Mouse (Mus musculus) layer of hippocampus, postnatal 36 days (tissue): Measurements from ENCODE around the gene Hivep3. TPM values are rescaled to one million over a fixed set of nuclear protein-coding genes. Genes with fewer than 3 reads are reported as not detected.

Experiments used
- DNase-seq, 2 experiments: peaks; one replicate each; pipeline ENCODE4 v3.0.0; 2022
- total RNA-seq, 2 experiments: library from RNA; stranded (reverse); gene quantifications; 2 replicates each; pipeline ENCODE4 v1.2.3; 2021

The Hivep3 gene
- total RNA-seq, 2 experiments from 2014 or later = 49.0 to 52.0 TPM

DNA sequence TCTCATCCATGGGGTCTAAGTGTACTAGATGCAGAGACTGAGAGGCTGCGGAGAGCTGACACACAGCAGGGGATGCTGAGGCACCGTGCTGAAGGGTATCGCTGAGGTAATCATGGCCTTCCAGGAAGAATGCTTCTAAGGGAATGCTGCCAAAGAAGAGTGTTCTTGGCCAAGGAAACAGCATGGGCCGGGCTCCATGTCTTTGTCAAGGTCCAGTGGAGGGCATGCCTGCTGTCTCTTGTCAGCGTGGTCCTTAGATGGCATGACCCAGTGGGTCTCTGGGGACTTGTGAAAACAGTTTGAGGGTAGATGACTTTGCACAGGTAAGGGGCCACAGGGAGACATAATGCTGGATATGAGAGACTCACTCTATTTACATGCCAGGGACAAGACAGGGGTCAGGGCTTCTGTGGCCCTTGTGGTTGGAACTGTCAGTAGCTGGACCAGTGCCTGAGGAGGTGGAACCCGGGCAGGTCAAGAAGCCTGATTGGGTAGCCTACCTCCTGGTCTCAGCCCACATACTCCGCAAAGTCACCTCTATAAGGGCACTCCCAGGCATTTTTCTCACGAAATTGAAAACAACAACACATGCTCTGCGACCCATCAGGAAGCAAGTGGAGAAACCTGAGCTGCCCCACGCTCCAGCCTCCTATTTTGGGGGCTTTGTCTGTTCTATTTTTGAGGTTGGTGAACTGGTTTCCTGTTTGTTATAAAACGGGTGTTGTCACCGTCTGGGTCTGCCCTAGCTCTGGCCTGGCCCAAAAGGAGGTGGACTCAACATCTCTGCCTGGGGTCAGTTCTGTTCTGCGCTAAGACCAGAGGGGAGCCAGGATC lies 177.7 kb downstream of the Hivep3 start:
- no peak for DNase-seq

DNA sequence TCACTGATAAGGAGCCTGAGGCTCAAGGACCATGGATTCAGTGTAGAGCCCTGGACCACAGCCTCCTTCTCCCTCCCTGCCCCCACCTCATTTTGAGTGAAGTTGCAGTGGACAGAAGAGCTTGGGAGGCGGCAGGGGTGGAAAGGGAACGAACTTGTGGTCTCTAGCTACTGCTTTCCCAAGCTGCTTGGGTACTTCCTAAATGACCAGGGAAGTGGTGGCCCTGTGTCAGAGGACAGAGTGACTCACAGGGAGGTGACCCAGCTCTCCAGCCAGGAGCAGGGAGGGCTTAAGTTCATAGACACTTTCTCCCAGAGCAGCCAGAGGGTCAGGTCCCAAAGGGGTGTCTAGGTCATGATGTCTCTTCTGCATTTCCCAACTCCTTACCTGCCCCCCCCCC lies 178.6 kb downstream of the Hivep3 start:
- DNase-seq = no peak

DNA sequence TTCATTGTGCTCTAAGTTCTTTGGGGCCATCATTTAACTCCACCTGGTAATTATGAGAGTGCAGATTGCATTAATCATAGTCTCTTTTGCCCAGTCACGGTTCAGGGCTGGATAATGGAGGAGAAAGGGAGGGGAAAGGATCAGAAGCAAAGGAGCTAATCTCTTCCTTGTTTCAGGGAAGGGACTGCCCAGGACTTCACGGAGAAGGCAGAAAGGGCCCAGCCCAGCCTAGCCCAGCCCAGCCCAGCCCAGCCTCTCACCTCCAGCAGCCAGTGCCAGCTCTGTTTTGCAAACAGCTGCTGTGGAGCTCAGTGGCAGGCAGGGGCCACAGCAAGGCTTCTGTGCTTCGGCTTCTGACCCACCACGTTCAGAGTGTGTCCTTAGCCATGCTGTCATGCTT lies 180.6 kb downstream of the Hivep3 start:
- DNase-seq = no peak

DNA sequence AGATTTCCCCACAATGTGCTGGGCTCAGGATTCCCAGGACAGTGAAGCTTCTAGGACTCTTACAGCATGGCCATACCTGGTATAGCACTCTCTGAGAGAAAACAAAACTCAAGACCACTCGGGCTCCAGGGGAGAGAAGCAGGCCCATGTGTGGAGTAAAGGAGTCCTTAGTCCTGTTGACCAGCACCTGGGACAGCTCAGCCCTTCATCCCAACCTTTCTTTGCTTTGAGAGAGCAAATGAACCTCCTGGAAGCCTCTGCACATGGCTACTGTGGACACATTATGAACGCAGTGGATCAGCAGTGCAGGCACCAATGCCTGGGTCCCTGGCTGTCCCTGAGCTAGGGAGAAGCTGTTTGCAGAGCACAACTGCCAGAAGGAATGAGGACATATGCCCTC lies 181.5 kb downstream of the Hivep3 start:
- DNase-seq = no peak

DNA sequence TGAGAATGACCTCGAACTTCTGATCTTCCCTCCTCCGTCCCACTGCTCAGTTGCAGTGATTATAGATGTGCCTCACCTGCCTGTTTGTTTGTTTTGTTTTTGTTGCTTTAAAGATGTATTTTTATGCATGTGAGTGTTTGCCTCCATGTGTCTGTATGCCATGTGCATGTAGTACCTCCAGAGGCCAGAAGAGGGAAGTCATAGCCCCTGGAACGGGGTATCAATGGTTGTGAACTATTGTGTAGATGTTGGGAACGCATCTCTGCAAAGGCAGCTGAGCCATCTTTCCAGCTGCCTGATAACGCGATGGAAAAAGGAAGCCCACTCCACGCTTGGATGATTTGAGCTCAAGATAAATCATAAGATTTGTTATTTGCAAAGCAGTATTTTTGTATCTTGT lies 183.9 kb downstream of the Hivep3 start:
- DNase-seq = no peak

DNA sequence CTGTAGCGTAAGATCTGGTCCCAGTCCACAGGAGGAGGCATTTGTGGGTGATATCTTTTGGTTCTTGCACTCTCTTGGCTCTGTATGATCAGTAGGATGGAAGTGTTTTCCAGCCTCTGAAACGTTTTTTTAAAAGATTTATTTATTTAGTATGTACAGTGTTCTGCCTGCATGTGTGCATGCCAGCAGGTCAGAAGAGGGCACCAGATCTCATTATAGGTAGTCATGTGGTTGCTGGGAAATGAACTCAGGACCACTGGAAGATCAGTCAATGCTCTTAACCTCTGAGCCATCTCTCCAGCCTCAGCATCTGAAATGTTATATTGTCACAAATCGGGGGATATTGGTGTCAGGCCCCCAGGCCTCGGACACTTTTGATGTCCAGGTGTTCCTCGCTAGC lies 185.8 kb downstream of the Hivep3 start:
- no peak for DNase-seq

DNA sequence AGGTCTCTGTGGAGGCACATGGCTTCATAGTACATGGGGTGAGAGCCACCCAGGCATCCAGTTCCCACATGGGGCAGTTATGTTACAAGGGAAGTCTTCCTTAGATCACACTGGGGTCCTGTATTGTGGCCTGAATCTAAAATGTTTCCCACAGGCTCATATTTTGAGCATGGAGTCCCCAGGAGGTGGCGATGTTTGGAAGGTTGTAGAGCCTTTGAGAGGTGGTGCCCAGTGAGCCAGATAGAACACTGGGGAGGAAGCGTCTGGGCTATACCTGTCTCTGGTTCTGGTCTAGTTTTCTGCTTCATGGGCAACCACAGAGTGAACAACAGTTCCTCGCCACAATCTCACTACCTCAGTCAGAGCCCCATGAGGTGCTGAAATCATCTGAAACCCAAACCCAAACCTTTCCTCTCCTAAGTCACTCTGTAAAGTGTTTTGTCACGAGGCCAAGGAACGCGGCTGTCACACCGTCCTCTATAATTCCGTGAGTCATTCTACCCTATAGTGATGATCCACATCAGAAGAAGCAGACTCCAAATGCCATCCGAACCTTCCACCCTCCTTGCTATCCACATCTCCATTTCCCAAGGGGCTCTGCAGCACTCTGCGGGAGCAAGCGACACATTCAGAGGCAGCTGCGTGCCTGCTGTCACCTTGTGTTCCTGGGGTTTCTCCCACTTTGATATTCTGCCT lies 187.6 kb downstream of the Hivep3 start:
- no peak for DNase-seq

DNA sequence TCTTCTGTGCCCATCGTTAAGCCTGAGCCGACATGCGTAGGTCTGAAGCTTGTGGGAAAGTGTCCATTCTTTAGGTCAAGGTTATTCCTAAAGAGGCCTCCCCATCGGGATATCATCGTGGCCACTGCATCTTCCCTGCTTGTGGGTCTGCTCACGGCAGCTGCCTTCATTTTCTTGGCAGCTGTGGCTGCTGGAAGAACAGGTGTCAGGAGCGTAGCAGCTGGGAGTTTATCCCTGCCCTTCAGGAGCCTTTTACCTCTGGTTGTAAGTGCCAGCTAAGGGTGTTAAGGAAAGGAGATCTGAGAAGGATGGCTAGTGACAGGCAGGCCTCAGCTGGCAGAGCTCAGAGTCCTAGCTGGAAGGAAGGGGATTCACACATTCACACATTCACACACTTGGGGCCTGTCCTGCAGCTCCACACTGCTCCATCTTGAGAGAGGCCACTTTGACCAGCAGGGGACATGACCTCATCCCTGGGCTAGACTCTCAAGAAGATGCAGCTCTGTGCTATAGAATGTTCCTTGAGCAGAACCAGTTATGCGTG lies 188.2 kb downstream of the Hivep3 start:
- no peak for DNase-seq

DNA sequence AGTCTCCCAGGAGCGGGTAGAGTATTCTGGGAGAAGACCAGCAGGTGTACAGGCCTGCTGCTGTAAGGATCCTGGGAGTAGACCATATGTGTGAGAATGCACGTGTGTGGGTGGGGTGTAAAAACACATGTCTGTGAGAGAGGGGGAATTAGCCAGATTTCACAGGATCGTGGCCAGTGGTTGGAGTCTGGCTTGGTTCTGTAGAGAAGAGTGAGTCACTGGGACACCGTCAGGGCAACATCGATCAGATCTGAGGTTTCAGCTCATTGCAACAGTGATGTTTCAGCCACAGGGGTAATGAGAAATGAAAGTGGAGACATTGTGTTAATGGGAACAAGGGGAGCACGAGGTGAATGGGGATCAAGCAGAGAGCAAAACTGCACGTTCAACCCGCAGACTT lies 189.4 kb downstream of the Hivep3 start:
- no peak for DNase-seq

DNA sequence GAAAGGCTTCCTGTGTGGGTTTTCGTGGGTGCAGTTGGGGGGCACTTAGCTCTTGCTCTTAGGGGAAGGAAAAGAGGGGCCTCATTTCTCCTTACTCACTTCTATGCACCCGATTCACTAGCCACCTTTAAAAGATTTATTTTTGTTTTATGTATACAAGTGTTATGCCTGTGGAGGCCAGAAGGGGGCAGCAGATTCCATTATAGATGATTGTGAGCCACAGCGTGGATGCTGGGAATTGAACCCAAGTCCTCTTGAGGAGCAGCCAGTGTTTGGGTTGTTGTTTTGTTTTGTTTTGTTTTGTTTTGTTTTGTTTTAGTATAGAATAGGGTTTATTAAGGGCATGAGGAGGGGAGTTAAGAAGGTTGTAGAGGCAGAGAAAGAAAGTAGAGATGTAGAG lies 189.8 kb downstream of the Hivep3 start:
- no peak for DNase-seq

DNA sequence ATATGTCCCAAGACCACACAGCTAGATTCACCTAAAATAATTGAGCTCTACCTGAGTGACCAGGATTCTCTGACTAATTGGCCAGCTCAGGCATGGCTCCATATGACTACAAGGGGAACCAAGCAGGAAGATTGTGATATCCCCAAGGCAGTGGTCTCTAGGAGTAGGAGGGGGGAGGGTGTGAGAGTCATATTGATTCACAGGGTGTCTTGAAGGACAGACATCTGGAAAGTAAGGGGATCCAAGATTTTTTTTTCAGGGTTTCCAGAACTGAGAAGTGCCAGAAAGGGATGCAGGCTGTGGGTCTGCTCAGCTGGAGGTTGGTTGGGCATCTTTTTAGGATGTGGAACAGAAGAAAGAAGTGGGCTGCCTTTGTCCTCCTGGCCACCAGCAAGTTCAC lies 191.5 kb downstream of the Hivep3 start:
- DNase-seq = no peak

DNA sequence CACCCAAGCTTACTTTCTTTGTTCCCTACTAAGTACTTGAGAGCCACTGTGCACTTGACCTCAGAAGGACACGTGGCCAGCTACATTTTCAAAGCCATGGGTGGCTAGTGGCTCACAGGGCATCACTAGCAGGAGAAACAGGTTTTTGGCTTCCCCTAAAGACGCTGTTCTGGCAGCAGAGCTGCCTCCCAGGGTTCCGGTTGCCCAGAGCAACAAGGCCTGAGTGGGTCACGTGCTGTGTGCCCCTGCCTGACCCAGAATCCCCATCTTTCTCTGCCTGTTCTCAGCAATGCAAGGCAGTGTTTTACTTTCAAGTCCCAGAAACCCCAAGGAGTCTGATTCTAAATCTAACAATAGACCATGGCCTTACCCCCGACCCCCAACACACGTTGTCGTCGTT lies 198.3 kb downstream of the Hivep3 start:
- DNase-seq = peak in 1 of 2 experiments; percentile 39

DNA sequence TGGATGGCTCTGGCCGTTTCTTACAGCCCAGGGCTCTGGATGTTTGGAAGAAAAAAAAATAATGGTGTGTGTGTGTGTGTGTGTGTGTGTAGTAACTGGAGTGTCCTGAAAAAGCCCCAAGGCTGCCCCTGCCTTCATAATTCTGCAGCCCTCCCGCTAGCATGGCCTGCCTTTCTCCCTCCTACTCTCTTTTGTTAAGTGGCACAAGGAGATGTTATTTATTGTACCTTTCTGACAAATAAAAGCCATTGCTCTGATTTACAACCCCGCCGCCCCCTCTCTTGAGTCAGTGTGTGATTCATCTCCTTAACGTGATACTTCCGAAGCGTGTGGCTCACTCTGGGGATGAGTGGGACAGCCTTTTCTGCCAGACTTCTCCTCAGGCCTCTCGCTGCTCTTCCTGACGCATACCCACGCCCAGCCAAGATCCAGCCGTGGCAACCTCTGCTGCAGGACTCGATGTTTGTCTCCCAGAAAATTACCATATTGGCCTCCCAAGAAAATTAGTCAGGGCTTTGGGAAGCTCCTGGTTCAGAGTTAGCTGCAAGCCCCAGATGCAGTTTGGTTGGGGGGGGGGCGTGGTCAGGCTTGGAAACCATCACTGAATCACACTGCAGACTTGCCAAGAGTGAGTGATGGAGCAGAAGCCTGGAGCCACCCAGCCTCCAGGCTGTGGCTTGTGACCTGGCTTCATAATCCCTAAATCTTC lies 199.1 kb downstream of the Hivep3 start:
- peak in 1 of 2 experiments; percentile 28 for DNase-seq

DNA sequence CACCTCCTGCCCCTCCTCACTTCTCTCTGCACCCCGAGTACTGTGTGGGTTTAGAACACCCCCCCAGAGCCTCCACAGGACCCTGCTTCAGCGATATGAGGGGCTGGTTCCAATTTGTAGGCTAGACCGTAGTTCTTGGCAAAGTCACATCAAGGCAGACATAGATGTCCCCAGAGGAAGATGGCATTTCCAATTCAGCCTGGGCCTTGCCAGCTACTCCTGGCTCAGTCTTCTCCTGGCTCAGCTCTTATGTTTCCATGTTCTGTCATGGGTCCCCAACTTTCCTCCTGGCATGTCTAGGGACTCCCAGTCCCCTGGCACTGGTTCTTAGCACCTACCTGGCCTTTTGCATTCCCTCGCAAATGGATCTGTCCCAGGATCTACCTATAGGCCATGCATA lies 201.3 kb downstream of the Hivep3 start:
- no peak for DNase-seq

DNA sequence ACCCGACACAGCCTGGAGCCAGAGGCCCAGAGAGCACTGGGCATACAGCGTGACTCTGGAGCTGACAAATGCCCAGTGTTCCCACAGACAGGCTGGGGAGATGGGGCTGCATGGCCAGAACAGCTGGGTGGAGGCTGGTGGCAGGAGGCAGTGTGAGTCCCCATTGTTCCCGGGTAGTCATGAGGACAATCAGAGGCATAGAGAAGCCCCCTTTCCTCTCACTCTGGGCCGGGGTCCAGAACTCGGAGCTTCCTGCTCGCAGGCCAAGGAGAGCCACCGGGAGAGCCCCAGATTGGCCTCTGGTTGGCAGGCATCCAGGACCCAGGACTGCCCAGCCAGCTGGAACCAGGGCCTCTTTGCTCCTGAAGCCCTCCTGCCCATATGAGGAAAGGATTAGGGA lies 204.3 kb downstream of the Hivep3 start:
- peak; percentile 75 to 85 for DNase-seq

DNA sequence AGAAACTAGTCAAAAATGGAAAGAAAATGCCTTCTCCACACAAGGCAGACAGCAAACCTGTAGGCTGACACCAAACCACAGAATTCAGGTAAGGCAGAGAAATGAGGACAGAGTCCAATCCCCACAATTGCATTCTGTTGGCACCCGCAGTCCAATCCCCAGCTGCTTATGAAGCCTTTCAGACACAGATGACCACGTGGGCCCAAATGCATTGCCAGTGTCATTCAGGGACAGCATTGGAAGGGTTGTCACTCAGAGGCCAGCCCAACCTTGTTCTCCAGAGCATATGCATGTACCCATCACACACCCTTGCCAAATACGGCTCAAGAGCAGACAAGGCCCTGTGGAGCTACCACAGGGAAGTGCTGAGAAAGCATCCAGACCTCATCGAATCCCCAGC lies 204.9 kb downstream of the Hivep3 start:
- DNase-seq = no peak

DNA sequence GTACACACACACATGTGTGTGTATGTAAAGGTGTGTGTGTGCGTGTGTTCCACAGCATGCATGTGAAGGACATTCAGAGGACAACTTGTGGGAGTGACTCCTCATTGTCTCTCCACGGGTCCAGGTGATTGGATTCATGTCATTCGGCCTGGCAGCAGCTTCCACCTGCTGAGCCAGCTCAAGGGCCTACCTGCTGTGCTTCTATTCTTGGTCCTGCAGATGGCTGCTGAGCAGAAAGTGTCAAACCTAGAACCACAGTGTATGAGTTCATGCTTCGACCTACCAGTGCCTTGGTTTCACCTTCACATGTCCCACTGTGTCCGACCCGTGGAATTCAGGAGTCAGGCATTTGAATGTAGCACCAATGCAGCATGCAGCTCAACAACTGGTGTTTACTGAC lies 206.2 kb downstream of the Hivep3 start:
- DNase-seq = no peak

DNA sequence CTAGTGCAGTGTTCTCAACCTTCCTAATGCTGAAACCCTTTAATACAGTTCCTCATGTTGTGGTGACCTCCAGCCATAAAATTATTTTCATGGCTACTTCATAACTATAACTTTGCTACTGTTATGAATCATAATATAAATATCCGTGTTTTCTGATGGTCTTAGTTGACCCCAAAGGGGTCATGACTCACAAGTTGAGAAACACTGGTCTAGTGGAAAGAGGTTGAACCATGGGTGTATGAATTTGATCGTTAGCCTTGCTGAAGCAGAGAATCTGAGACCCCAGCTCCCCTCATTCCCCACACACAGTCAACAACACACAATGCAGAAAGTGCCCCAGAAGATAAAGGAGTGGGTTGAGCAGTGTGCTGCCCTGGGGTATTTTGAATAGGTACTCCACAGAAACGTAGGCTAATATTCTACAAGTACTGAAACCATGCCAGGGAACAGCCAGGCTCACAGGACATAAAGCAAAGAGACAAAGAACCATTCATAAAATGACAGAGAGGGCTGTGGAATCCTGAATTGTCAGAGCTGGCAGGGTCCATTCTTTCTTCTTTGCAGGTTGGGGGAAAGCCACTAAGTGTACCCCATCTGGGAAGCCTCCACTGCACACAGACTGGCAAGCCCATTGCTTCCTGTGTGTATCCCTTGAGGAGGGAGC lies 212.8 kb downstream of the Hivep3 start:
- no peak for DNase-seq

DNA sequence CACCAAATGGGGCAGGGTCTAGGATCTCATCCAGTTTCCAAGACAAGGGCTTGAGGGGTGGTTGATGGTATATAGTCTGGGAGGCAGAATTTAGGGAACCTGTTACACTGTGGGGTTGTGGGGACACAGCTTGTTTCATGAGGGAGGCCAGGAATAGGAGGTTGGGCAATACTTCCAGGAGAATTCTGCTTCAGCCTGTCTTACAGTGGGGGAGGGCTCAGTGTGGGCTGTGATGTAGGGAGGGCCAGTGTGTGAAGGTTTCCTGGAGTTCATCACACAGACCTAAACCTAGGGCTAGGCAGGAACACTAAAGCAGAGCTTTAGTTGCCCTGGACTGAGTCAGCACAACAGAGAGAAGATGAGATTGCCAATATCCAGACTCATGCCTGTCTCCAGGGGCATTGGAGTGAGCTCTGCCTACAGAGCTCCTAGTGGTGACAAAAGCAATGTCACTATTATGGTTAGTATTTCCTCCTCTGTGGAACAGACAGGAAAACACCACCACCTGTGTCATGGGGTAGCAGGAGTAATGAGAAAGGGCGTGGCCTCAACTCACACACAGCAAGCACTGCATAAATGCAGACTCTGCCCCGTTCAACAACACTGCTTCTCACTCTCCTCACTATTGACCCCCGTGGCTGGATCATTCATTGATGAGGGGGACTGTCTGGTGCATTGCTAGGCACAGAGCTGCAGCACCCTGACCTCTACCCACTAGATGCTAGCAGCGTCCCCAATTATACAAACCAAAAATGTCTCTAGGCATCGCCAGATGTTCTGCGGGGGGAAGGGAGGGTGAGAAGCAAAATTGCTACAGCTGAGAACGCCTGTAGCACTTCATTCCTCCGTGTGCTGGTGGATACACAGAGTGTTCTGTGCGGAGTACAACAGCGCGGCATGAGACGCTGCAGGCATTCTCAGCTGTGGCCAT lies 213.9 kb downstream of the Hivep3 start:
- no peak for DNase-seq

DNA sequence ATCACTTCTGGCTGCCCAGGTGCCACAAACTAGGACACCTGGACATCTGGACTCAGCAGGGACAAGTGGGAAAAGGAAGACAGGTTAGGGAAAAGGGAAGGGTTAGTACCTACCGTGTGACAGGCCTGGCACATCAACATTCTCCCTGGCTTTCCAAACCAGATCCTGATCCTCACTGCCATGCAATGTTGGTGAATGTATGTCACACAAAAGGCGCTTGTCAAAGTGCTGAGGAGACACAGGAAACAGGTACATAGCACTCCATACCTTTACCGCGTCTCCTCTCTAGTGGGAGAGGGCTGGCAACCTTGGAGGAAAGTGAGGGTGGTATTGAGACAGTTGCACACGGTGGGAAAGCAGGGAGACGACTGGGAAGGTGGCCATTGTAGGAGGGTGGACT lies 214.8 kb downstream of the Hivep3 start:
- no peak for DNase-seq

DNA sequence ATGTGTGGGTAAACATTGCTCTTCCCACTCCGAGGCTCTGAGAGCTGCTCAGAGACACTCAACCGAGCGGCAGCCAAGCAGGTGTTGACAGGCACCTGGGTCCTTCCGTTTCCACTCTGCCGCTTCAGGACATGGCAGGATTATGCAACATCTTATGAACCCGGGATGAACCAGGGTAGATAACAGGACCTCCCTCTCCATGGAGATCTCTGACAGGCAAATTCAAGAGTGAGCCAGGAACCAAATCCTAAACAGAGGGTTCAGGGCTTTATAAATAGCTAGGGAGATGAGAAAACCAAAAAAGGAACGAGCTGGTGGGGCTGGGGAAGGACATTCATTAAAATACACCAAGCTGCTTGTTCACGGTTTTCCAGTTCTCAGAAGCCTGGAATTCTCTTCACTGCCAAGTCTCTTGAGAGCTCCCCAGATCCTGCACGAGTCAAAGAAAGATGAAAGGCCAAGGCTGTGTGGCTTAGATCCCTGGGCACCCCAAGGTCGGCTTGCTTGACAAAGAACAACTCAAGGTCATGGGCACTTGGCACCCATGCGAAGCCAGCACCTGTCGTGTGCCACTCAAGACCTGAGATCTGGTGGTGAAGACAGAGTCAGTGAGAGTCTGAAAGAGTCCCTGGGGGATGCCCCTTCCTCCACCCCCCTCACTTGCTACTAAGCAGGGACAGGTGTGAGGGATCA lies 215.5 kb downstream of the Hivep3 start:
- no peak for DNase-seq
